Mouse (Mus musculus) brown adipose tissue, adult 24 weeks (tissue): ENCODE measurements at regions not wholly inside any gene's neighbourhood (a gene's known extent, or its start where the extent isn't known, plus 50 kb on each side); places are given as distances from the start of the nearest gene placed in this dataset.

Experiments used
- H3K27ac ChIP-seq: fragments of 200-500 bp; replicated peaks from 2 replicates; pipeline ENCODE4 v1.5.1; 2012; ENCODE audit warnings: low read depth, mild to moderate bottlenecking, low read length
- H3K4me1 ChIP-seq: fragments of 200-500 bp; 2 replicates; pipeline ENCODE4 v1.6.1; 2012; ENCODE audit warnings: low read length, mixed read lengths; ENCODE audit not compliant: control insufficient read depth, insufficient read depth, insufficient read length
- H3K4me3 ChIP-seq: fragments of 200-500 bp; 2 replicates; pipeline ENCODE4 v1.5.1; 2012; ENCODE audit warnings: low read depth, mild to moderate bottlenecking, low read length, moderate library complexity; ENCODE audit not compliant: insufficient read depth

DNA sequence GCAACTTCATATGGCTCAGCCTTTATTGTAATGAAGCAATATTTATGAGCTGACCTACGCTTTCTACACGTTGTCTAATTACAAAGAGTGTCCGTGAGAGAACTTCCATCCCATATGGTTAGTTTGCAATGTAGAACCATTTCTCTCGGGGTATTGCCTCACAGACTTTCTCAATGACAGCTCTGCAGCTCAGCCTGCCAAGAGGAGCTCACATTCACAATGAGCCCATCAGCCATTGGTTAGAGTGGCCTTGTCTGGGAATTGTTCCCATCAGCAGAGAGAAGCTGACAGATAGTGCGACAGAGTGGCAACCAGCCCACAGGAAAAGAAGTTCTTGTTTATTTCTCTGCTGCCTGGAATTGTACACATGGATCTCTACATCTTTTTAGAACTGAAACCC, 409.7 kb downstream of the Zfp704 start:
- H3K4me1 ChIP-seq = no peaks in the 10 kb centered on the region
- H3K27ac ChIP-seq = no peak overlapping the region
- no peak overlapping the region for H3K4me3 ChIP-seq

- no peak overlapping the region for H3K27ac ChIP-seq
- no peak overlapping the region for H3K4me3 ChIP-seq
- H3K4me1 ChIP-seq = no peaks in the 10 kb centered on the region
Measured at GRCm38 (mm10) chr3:9198652-9199332, 411.1 kb downstream of the Zfp704 start.

- Histone ChIP-seq H3K4me3 (no peak overlapping the region), H3K27ac (no peak overlapping the region), H3K4me1 (no peaks in the 10 kb centered on the region)
Measured at GRCm38 (mm10) chr3:9195781-9196180, 414.1 kb downstream of the Zfp704 start.

DNA sequence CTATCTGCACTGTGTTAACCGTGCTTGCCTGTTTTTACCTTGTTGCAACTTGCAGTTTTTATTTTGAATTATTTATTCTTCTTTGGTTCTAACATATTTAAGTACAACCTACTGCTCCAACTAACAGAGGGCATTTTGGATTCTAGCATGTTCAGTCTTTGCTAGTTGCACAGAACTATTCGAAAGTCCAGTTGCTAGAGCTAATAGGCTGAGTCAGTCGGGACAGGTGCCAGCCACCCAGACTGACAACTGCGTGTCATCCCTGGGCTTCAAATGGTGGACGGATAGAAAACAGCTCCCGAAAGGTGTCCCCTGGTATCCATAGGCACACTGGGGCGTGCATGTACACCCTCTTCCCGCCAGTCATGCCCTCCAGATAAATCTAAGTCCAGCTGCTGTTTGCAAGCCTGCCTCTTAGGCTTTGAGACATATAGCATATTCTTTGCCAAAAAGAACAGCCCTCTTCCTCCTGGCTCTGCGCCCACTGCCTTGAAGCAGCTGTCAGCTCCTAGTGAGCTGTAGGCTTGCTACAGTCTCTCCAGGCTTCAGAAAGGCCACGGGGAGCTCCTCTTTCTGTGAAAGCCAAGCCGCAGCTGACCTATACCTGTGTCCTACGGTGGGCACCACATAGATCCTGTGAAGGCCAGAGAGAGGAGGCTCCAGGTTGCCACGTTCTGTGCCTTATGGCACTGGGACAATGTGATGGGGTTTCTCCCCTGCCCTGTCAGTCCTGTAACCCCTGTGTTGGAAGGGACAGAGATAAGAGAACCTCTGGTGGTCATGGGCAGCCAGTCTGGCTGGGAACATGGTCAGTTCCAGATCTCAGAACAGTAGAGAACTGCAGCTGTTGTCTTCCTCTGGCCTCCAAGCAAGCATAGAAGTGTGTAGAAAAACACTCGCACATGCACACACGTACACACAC, 420.3 kb downstream of the Zfp704 start:
- Histone ChIP-seq H3K27ac (no peak overlapping the region), H3K4me1 (no peaks in the 10 kb centered on the region), H3K4me3 (no peak overlapping the region)

GRCm38 (mm10) chr3:9186364-9187120, 423.3 kb downstream of the Zfp704 start:
- Histone ChIP-seq H3K4me3 (no peak overlapping the region), H3K27ac (no peak overlapping the region), H3K4me1 (no peaks in the 10 kb centered on the region)

DNA sequence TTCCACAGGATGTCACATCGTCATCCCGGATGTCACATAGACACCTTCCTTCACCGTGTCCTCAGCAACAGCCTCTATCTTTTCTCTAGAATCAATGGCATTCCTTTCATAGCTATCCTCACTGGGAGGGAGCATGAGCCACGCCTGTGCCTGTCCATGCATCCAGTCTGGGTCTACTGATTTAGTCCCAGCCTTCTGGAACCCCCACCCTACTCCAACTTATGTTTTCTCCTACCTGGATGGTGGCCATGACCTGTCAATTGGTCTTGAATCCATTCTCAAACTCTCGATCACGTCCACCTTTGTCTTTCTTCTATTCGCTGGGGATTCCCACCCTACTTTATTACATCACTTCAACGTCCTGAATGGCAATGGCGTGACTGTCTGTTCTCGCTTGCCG, 428.3 kb downstream of the Zfp704 start:
- Histone ChIP-seq H3K4me3 (no peak overlapping the region), H3K4me1 (no peaks in the 10 kb centered on the region), H3K27ac (no peak overlapping the region)

DNA sequence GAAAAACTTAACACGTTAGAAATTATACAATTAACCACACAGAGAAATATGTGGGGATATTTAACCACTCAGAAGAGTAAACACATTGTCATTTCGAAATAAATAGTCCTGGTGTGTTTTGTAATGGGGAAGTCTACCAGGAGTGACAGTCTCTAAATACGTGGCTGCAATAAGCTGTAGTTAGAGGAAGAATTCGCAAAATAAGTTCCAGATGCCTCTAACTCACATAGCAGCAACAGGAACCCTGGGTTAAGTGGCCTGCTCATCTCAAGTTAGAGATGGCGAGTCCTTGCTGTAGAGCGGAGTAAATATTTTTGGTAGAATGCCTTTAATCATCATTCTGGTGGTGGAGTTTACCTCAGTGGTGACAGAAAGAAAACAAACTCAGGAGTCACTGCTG, 430.2 kb downstream of the Zfp704 start:
- no peaks in the 10 kb centered on the region for H3K4me1 ChIP-seq
- H3K4me3 ChIP-seq = no peak overlapping the region
- H3K27ac ChIP-seq = no peak overlapping the region

GRCm38 (mm10) chr3:9174517-9174832, 435.4 kb downstream of the Zfp704 start:
- H3K27ac ChIP-seq = no peak overlapping the region
- H3K4me3 ChIP-seq = no peak overlapping the region
- H3K4me1 ChIP-seq = no peaks in the 10 kb centered on the region

DNA sequence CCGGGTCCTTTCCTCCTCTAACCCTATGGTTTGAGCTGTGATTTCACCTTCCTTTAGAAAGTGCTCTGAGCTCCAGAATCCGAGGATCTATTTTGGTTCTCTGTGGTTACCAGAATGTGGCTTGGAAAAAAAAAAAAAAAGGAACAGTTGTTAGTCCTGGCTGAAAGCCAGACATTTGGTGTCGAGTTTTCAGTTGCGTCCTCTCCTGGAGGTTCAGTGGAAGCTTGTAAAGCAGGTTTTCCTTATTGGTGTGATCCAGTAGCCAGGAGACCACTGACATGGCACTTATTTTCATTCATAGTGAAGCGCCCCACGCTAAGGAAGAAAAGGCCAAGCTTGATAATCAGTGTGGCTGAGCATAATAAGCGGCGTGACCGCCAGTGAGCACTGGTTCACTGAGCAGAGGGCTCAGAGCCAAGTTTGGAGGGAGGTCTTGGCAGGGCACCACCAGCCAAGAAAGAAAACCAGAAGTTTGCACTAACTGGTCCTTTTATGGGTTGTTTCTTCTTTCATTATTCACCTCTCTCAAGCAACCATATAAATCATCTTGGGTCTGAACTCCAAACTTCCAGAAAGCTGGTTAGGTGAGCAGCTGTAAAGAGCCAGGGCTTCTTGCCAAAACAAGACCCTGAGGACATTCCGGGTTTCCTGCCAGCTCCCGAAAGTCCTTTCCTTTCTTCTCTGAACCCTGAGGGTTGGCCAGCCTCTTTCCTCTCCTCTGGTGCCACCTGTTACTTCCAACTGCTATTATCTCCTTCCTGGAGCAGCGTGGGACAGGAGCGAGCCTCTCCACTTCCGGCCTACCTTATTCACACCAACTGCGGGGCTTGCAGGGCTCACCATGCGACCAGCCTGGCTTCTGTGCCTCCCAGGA, 436.0 kb downstream of the Zfp704 start:
- no peak overlapping the region for H3K27ac ChIP-seq
- no peaks in the 10 kb centered on the region for H3K4me1 ChIP-seq
- peak overlapping the region; percentile 19; the same call in 1 of the 2 replicates for H3K4me3 ChIP-seq

DNA sequence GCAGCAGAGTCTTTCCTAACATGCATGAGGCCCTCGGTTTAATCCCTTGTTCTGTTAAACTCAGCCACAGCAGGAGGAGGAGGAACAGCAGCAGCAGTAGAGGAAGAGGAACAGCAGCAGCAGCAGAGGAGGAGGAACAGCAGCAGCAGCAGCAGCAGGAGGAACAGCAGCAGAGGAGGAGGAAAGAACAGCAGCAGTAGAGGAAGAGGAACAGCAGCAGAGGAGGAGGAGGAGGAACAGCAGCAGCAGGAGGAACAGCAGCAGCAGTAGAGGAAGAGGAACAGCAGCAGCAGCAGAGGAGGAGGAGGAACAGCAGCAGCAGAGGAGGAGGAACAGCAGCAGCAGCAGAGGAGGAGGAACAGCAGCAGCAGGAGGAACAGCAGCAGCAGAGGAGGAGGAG, 437.9 kb downstream of the Zfp704 start:
- no peak overlapping the region for H3K4me3 ChIP-seq
- H3K27ac ChIP-seq = no peak overlapping the region
- no peaks in the 10 kb centered on the region for H3K4me1 ChIP-seq

- H3K27ac ChIP-seq = no peak overlapping the region
- H3K4me1 ChIP-seq = no peaks in the 10 kb centered on the region
- H3K4me3 ChIP-seq = no peak overlapping the region
Measured at GRCm38 (mm10) chr3:9168955-9169354, 440.9 kb downstream of the Zfp704 start.

DNA sequence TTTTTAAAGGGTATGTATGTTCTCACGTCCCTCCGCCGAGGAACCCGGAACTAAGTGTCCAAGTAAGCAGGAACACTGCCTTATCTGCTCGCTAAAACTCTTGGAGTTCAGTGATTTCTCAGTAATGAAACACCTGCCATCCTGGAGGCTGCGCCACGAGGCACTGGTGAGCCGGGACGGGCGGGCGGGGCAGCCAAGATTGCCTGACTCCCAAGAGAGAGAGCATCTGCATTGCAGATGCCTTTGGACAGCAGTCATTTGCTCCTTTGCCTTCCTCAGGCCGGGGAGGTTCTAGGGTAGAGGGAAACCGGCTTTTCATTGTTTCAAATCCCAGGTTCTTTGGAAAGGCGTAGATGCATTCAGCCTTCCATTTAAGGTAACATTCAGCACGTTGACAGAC, 450.8 kb downstream of the Zfp704 start:
- Histone ChIP-seq H3K27ac (no peak overlapping the region), H3K4me3 (no peak overlapping the region)

GRCm38 (mm10) chr3:9154172-9154571, 455.7 kb downstream of the Zfp704 start:
- H3K4me3 ChIP-seq = no peak overlapping the region
- no peaks in the 10 kb centered on the region for H3K4me1 ChIP-seq
- no peak overlapping the region for H3K27ac ChIP-seq

More for the DNA sequence above, 450.8 kb downstream of the Zfp704 start:
- H3K4me1 ChIP-seq = no peaks in the 10 kb centered on the region

DNA sequence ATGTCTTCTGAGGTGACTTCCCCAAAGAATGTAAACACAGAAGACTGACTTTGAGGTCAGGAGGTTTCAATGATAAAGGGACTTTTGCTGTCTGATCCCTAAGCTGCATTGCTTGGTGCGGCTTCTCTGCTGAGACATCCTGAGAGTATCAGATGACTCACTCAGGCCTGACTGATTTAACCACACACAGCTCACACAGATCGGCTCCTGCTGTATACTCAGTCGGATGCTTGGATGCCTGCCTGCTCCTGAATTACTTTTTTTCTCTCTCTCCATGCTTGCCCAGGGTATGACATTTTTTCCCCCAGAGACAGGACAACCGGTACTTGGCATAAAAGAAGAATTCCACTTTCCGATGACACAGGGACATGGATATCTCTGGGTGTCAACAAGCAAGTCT, 456.2 kb downstream of the Zfp704 start:
- Histone ChIP-seq H3K4me1 (no peaks in the 10 kb centered on the region), H3K27ac (no peak overlapping the region), H3K4me3 (no peak overlapping the region)

- no peak overlapping the region for H3K27ac ChIP-seq
- H3K4me3 ChIP-seq = no peak overlapping the region
- H3K4me1 ChIP-seq = no peaks in the 10 kb centered on the region
Measured at GRCm38 (mm10) chr3:9152256-9152655, 457.6 kb downstream of the Zfp704 start.
